Mouse (Mus musculus) ES-Bruce4 (cell line): Measurements from ENCODE around the gene Fbxl2. TPM values are rescaled to one million over a fixed set of nuclear protein-coding genes. Genes with fewer than 3 reads are reported as not detected.
A peak's percentile ranks its signal among the peaks of the same experiment; 100 is the strongest.

Experiments used
- H3K27ac ChIP-seq: 2 replicates; pipeline ENCODE4 v1.5.1; 2012; ENCODE audit warnings: low read length, inconsistent platforms; ENCODE audit not compliant: insufficient read depth
- H3K27me3 ChIP-seq: 2 replicates; pipeline ENCODE4 v1.6.1; 2012; ENCODE audit warnings: mild to moderate bottlenecking, low read length, inconsistent platforms; ENCODE audit not compliant: control insufficient read depth, poor library complexity, insufficient read depth, severe bottlenecking
- H3K36me3 ChIP-seq: 2 replicates; pipeline ENCODE4 v1.6.1; 2012; ENCODE audit warnings: inconsistent platforms, mild to moderate bottlenecking, low read length, moderate library complexity; ENCODE audit not compliant: control insufficient read depth, poor library complexity, insufficient read depth, severe bottlenecking
- H3K4me1 ChIP-seq: one replicate; pipeline ENCODE4 v1.8.1; 2011; ENCODE audit warnings: low read length; ENCODE audit not compliant: control insufficient read depth, insufficient read depth
- H3K4me3 ChIP-seq: 2 replicates; pipeline ENCODE4 v1.5.1; 2011; ENCODE audit warnings: low read depth, mild to moderate bottlenecking, low read length
- H3K9ac ChIP-seq: 2 replicates; pipeline ENCODE4 v1.6.1; 2012; ENCODE audit warnings: low read depth, mild to moderate bottlenecking, inconsistent platforms; ENCODE audit not compliant: poor library complexity, severe bottlenecking
- H3K9me3 ChIP-seq: replicated peaks from 2 replicates; pipeline ENCODE4 v1.6.1; 2012; ENCODE audit warnings: mild to moderate bottlenecking, low read length, inconsistent platforms; ENCODE audit not compliant: control insufficient read depth, poor library complexity, insufficient read depth, severe bottlenecking
- CTCF ChIP-seq: IDR thresholded peaks from one replicate; pipeline ENCODE4 v1.8.1; 2011; ENCODE audit warnings: low read depth, low read length
- EP300 ChIP-seq: IDR thresholded peaks from 2 replicates; pipeline ENCODE4 v1.6.1; 2011; ENCODE audit warnings: low read depth, low read length; ENCODE audit not compliant: insufficient read depth
- POLR2A ChIP-seq: IDR thresholded peaks from one replicate; pipeline ENCODE4 v1.8.1; 2011; ENCODE audit warnings: low read length; ENCODE audit not compliant: insufficient read depth
- polyA plus RNA-seq: library from polyadenylated mRNA; stranded (reverse); fragments of >200 nt; gene quantifications from 2 replicates; pipeline ENCODE4 v1.2.4, GENCODE M21; 2011; ENCODE audit warnings: low read depth; ENCODE audit not compliant: missing spikeins, insufficient read depth, insufficient read length

Fbxl2 gene
- polyA plus RNA-seq, 1 experiment, result 8.6 TPM

DNA sequence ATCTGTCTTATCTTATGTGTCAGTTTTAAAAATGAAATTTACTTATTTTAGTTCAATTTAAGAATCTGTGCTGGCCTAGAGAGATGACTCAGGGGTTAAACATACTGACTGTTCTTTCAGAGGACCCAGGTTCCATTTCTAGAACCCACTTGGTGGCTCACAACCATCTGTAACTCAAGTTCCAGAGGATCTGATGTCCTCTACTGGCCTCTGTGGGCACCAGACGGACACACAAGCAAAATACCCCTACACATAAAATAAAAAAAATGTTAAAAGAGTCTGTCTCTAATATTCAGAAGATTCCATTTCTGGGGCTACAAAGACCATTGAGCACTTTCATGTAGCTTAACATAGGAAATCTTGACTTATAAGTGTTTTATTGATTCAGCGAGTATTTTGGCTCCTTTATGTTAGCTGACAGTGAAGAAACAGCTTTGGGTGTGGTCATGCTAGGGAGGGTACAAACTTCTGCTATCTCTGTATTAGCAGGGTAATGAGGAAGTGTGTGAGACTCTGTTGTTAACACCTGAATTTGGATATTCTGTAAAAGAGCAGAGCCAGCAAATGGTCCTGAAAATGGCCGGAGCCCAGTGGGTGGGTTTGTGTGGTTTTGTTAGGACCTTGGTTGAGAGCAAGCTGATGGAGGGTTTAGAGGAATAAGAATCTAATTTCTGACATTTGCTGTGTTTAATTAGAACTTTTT lies 104.7 kb downstream of the Fbxl2 start:
- no peak overlapping the region for H3K9ac ChIP-seq
- H3K27me3 ChIP-seq, result no peaks in the 10 kb centered on the region
- H3K36me3 ChIP-seq, result peaks cover 18% of the 10 kb centered on the region
- TF ChIP-seq EP300, result no peak
- no peak for TF ChIP-seq CTCF
- TF ChIP-seq POLR2A, result no peak
- H3K4me1 ChIP-seq, result no peaks in the 10 kb centered on the region
- H3K4me3 ChIP-seq, result no peak overlapping the region
- no peaks in the 10 kb centered on the region for H3K9me3 ChIP-seq
- no peak overlapping the region for H3K27ac ChIP-seq

DNA sequence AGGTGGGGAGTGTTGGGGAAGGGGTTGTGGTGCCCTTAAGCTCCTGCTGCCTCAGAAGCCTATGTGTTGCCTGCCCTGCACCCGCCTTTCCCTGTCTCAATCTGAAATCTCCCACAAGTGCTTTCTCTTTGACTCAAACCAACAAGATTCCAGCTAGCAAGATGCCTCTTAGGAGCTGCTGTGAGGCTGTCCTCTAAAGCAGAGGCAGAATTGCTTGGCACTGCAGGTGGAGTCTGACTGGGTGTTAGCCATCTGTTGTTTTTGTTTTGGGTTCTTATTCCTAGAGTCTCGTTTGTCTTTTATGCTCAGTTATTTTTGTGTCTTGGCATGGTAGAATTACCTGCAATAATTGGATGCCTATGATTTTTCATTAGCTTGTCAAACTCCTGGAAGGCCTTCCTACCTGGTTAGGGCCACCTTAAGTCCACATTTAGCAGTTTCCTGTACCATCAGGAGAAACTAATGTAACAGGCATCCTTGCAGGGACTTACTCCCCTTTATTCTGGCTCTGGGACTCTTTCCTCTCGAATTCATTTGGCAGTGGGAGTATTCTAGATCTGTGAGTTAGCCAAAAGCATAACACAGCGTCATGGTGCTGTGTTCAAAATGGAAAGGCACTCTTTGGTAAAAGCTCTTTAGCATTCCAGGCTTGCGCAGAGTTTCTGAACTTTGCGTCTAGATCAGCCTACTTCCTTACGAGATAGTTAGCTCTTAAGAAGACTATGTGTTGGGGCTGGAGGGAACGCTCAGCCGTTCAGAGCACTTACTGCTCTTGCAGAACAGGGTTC lies 106.7 kb downstream of the Fbxl2 start:
- no peaks in the 10 kb centered on the region for H3K9me3 ChIP-seq
- no peak overlapping the region for H3K9ac ChIP-seq
- no peak overlapping the region for H3K4me3 ChIP-seq
- no peaks in the 10 kb centered on the region for H3K27me3 ChIP-seq
- peaks cover 2% of the 10 kb centered on the region; the same call in 1 of the 2 replicates for H3K36me3 ChIP-seq
- H3K4me1 ChIP-seq, result no peaks in the 10 kb centered on the region
- TF ChIP-seq POLR2A, result no peak
- TF ChIP-seq CTCF, result no peak
- TF ChIP-seq EP300, result no peak
- no peak overlapping the region for H3K27ac ChIP-seq

DNA sequence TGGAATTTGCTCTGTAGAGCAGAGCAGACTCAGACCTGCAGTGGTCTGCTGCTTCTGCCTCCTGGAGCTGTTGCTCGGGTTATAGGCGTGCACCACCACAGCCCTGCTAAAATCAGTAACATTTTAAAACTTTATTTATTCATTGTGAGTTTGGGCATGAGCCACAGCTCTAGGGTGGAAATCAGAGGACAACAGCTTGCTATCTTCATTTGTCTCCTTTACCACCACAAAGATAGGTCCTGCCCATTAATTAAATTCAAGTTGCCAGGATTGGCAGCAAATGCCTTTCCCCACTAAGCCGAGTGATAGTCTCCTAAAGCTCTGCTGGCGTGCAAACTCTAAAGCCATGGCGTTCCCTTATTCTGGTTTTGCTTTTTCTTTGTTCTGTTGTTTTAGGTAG lies 110.4 kb downstream of the Fbxl2 start:
- Histone ChIP-seq H3K27me3 (no peaks in the 10 kb centered on the region), H3K9ac (no peak overlapping the region), H3K36me3 (no peaks in the 10 kb centered on the region), H3K4me3 (no peak overlapping the region), H3K27ac (no peak overlapping the region), H3K4me1 (no peaks in the 10 kb centered on the region), H3K9me3 (no peaks in the 10 kb centered on the region)
- no peak for TF ChIP-seq EP300
- TF ChIP-seq POLR2A, result no peak
- TF ChIP-seq CTCF, result no peak

DNA sequence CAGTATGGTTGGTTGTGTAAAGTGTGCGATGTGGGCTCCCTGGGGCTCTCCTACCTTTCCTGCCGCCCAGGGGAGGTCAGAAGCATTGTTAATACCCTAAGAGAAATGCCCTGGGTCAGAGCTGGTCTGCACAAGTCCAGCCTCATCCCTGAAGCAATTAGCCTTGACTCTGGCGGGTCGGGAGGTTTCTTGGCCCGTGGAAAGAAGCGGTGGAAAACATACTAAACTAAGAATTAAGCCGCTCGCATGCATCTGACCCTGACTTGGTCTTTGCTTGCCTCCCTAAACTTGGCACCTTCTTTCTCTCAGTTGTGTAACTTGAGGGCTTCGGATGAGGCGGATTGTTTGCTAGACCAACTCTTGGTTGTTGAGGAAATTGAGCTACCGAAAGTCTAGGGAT lies 113.5 kb downstream of the Fbxl2 start:
- H3K4me1 ChIP-seq, result no peaks in the 10 kb centered on the region
- peak overlapping the region; percentile 98 for H3K9ac ChIP-seq
- no peaks in the 10 kb centered on the region for H3K9me3 ChIP-seq
- peak overlapping the region; percentile 94 for H3K4me3 ChIP-seq
- no peaks in the 10 kb centered on the region for H3K36me3 ChIP-seq
- no peaks in the 10 kb centered on the region for H3K27me3 ChIP-seq
- no peak for TF ChIP-seq CTCF
- peak overlapping the region; percentile 76; the same call in 1 of the 2 replicates for H3K27ac ChIP-seq

DNA sequence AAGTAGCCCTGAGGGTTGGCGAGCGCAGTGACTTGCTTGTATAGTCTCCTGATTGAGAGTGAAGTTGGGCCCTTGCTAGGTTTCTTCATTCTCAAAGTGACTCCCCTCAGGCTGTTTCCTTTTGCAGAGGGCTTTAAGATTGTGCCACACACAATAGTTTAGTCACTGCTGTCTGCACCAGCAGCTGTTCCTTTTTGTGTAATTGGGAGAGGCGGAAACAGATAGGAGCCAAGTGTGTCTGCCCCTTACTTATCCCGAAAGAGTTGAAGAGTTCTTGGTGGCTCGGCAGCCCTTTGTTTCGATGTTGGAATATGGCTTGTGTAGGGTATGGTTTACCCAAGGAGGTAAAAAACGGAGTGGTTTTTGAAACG lies 113.9 kb downstream of the Fbxl2 start:
- Histone ChIP-seq H3K4me1 (no peaks in the 10 kb centered on the region), H3K9ac (peak overlapping the region; percentile 98), H3K9me3 (no peaks in the 10 kb centered on the region), H3K27me3 (no peaks in the 10 kb centered on the region), H3K27ac (peak overlapping the region; percentile 76), H3K4me3 (peak overlapping the region; percentile 94), H3K36me3 (no peaks in the 10 kb centered on the region)
- TF ChIP-seq CTCF (no peak), EP300 (no peak), POLR2A (no peak)
